Mouse (Mus musculus) left cerebral cortex, adult 6 months (tissue): ENCODE results near the gene Uchl5. TPM values are rescaled to one million over a fixed set of nuclear protein-coding genes. Genes with fewer than 3 reads are reported as not detected.

ENCODE experiments used
- long read RNA-seq, 2 experiments: library from polyadenylated mRNA; unstranded; transcript quantifications; one replicate each; pipeline ENCODE4 v2.0.0; 2019 to 2020
- polyA plus RNA-seq: library from polyadenylated mRNA; unstranded; fragments of <200 nt; fragmentation: Nextera tagmentation; gene quantifications from 2 replicates; pipeline ENCODE4 v1.2.3, GENCODE M21; 2021

The Uchl5 gene
- polyA plus RNA-seq = 99.8 and 111 TPM in 2 replicates
- long read RNA-seq, experiment 1, transcript Uchl5-206 (11 exons, 1,696 nt) = major isoform, 80 of 176 reads
- long read RNA-seq, experiment 1, transcript Uchl5-201 (11 exons, 1,845 nt) = minor isoform, 74 of 176 reads
- long read RNA-seq, experiment 1, partial matches to known transcripts = 0 of 176 reads
- long read RNA-seq, experiment 1, other reads (novel, unspliced or antisense) = 22 of 176 reads
- long read RNA-seq, experiment 2, transcript Uchl5-206 (11 exons, 1,696 nt) = major isoform, 42 of 128 reads
- long read RNA-seq, experiment 2, transcript Uchl5-201 (11 exons, 1,845 nt) = minor isoform, 24 of 128 reads
- long read RNA-seq, experiment 2, partial matches to known transcripts = 50 of 128 reads
- long read RNA-seq, experiment 2, other reads (novel, unspliced or antisense) = 11 of 128 reads

DNA sequence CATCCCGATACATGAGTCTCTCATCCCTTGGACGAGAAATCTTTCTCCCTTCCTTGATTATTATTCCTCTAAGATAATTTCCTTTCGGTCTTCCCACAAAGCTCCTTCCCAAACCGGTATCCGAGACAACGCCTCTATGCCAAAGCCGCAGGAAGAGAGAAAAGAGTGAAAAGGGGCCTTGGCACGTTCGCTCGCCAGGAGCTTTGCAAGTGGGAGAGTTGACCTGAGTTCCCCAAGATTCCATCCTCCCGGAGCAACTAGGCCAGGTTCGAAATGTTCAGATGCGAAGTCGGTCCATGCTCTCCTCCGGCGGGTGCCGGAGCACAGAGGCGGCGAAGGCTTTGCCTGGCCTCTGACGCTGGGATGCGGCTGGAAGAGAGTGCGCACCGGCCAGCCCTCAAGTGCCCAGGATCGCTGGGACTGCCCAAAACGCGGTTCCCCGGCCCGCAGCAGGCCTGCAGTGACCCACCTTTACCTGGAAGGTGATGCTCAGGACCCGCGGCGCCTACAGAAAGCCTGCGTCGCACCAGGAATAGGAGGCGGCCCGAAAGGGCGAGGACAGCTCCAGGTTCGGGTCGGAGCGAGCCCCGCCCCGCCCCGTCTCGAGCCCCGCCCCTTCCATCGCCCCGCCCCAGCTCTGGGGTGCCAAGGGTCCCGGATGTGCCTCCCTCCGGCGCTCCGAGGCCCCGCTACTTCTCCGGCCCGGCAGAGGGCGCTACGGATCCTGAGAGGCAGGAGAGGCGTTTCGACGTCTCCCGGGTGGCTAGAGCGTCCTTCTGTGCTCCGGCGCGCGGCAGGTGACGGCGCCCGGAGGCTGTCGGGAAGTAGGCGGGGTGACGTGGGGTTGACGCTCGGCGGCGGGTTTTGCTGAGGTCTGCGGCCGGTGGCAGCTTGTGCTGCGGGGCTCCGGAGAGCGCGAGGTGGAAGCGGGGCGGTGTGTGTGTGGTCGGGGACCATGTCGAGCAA, at the start of gene Uchl5, which contains the start of gene Trove2:
Uchl5 (plus strand) TSS at position 827 of the 966 bp plus-strand sequence.
Trove2 (minus strand) TSS at position 623 of the 966 bp plus-strand sequence.

Other genes with a start within 250 kb of the Uchl5 start
- 5.8 and 9.2 TPM in 2 replicates for gene B3galt2, start 136.6 kb upstream of the Uchl5 start, polyA plus RNA-seq
- 2.9 and 4.2 TPM in 2 replicates for gene Cdc73, start 74.4 kb upstream of the Uchl5 start, polyA plus RNA-seq
- gene Glrx2, start 60.9 kb upstream of the Uchl5 start, polyA plus RNA-seq = 257 and 268 TPM in 2 replicates
- gene Trove2, start 204 bp upstream of the Uchl5 start, polyA plus RNA-seq = 5.5 and 5.9 TPM in 2 replicates
- gene Rgs2, start 226.9 kb downstream of the Uchl5 start, polyA plus RNA-seq = 8.6 and 17.2 TPM in 2 replicates